Mouse (Mus musculus): ENCODE measurements around the gene Rpl9-ps6. TPM values are rescaled to one million over a fixed set of nuclear protein-coding genes. Genes with fewer than 3 reads are reported as not detected.
A peak's percentile ranks its signal among the peaks of the same experiment; 100 is the strongest.
"Not testable (repeated sequence)": the region's sequence is repeated elsewhere in the genome, so short reads cannot be mapped to it uniquely, and the experiment has no call there.

Gene Rpl9-ps6
- total RNA-seq, 2 experiments from 2014 or later, result 61.0 to 71.0 TPM

GRCm38 (mm10) chr19:32480791-32481442, 14.5 kb upstream of the Rpl9-ps6 start:
- DNase-seq, result no peak

DNA sequence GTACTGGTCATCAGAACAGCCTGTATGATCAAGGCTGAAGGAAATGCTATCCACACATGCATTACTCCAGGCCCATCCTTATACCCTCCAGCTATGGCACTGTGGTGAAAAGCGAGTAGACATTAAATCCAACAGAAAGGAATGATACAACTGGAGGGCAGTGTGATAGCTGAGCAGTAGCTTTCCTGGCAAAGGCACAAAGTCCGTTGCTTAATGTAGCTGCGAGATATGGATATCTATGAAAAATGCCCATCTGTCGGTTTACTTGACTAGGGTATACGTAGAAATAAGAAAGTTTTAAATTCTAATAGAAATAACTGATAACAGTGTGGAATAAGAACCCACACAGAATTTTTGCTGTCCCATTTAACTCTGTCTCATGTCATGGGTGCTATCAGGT, 13.9 kb upstream of the Rpl9-ps6 start:
- DNase-seq, result no peak

GRCm38 (mm10) chr19:32476712-32477052, 10.3 kb upstream of the Rpl9-ps6 start:
- DNase-seq, result no peak

GRCm38 (mm10) chr19:32476016-32476711, 9.8 kb upstream of the Rpl9-ps6 start:
- no peak for DNase-seq

- DNase-seq, result no peak
These were observed 4.3 kb upstream of the Rpl9-ps6 start for GRCm38 (mm10) chr19:32470570-32471263.

DNA sequence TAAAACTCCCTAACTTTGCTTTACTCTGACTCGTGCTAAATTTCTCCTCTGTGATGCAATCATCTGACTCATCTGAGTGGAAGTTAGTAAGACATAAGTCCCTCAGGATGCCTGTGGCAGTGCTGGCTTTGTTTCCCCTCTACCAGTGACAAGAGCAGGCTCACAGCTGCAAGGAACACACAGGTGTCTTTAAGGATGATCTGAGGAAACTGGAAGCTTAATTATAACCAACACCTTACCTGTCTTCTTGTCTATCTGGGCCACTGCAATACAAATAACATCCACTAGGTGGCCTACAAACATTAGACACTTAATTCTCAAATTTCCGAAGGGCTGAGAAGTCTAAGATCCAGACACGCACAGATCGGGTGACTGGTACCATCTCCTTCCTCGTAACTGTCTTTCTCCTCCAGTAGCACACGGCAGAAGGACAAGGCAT, 3.7 kb upstream of the Rpl9-ps6 start:
- peak; percentile 29 for DNase-seq

DNA sequence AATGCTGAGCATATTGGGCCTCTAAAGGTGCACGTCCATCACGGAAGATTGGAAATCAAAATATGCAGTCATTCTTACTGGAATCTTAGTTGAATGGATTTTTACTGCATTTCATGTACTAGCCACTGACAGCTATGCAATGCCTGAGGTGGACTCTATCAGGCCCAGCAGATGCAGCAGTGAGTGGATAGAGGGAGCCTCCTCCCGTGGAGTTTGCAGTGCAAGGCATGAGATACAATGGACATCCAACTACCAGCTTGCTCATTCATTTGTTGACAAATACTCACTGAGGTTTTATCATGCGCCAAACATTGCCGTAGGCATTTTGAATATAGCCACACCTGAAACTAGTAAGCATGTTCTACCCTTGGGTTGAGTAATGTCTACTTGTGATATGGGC, 947 bp upstream of the Rpl9-ps6 start:
- no peak for DNase-seq

- DNase-seq, result no peak
These were observed 1.1 kb downstream of the Rpl9-ps6 start for GRCm38 (mm10) chr19:32465228-32465627.

DNA sequence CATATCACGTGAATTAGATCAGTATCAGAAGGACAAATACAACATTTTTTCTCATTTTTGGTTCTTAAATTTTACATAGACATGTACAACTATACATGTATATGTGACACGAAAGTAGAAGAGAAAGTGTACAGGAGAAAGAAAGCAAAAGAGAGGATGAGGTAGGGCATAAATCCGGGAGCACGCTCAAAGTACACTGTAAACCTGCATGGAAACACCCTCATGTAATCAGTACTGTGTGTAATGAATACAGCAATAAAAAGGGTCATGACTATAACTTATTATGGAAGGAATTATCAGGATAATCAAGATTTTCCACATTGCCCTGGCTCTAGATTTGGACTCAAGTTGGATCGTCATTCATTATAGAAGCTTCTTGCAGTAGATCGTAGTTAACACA, 3.3 kb downstream of the Rpl9-ps6 start:
- no peak for DNase-seq

- not testable (repeated sequence) for DNase-seq
These were observed 8.7 kb downstream of the Rpl9-ps6 start for GRCm38 (mm10) chr19:32457631-32458030.

DNA sequence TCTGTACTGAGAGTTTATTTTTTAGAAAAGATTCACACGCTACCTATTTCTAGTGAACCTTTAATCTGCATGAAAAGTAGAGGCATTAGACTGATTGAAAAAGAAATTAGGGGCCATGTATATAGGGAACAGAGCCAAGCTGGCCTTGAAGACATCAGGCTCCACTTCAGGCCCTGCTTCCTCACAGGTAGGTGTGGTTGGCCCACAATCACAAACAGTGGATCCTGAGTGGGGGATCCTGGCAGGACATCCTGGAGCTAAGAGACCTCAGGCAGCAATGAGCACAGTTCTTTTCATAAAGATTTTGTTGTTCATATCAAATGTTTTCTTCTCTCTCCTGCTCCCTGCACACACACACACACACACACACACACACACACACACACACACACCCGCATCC, 9.6 kb downstream of the Rpl9-ps6 start:
- DNase-seq, result no peak

DNA sequence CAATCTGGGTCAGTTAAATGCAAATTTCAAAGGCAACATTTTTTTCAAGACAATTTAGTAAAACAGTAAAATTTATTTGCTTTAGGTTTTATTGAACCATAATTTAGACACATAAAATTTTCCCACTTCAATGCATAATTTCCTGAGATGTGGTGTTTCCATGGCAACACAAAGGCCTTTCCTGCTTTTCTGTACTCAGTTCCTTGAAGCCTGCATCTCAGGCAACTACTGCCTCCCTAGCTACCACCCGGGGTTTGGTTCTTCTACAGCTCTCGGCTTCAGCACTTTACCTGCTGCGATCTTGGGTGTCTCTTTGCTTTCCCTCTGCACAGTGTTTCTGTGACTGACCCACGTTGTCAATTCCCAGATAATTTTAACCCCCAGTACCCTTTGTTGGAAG, 14.1 kb downstream of the Rpl9-ps6 start:
- DNase-seq, result no peak

- no peak for DNase-seq
These were observed 17.4 kb downstream of the Rpl9-ps6 start for GRCm38 (mm10) chr19:32448931-32449330.

- DNase-seq, result peak; percentile 35
These were observed 24.8 kb downstream of the Rpl9-ps6 start for GRCm38 (mm10) chr19:32441568-32441967.

DNA sequence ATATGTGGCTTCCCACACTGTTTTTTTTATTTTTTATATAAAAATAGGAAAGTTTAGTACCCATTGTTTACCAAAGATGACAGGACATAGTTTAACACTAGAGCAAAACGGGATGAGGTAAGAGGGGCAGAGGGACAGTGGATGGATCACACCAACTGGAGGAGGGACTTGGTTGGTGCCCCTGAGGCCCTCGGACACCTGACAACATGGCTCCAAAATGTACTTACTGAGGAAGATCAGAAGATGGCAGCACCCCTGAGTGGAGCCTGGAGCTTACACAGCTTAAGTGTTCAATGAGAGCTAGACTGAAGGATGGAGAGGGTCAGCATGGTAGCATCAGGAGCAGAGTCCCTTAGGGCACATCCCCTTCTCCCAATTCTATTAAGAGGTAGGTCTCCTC, 27.0 kb downstream of the Rpl9-ps6 start:
- DNase-seq, result no peak

DNA sequence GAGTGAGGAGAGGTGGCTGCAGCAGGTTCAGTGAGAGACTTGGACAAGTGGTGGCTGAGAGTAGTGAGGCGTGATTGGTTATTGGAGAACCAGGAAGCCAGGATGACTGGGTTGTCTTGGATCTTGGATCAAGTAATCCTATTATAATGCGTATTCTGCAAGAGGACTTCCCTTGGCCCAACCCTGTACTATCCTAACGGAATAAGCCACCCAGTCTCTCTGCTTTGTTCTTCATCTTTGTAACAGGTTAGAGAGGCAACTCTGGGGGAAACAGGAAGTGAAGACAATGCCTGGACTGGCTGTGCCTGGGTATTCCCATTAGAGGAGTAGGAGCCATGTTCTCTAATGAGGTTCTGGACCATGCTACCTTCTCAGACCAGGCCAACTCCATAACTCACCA, 40.5 kb downstream of the Rpl9-ps6 start:
- DNase-seq, result no peak

- DNase-seq, result no peak
These were observed 41.7 kb downstream of the Rpl9-ps6 start for GRCm38 (mm10) chr19:32424706-32425105.

DNA sequence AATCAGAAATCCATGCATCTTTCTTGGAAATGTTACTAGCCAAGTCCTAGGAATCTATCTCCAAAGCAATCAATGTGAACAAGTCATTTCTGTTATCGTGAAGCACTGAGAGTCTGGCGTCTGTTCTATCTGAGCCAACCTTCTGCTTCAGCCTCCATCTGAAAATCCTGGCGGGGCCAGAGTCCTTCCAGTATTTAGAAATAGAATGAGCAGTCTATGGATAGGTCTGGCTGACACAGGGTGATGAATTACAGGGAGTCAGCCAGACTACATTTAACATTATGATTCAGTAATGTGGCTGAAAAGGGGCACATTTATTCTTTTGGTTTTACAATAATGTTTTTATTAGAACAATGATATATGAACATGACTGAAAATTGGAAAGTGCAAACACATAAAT, 47.3 kb downstream of the Rpl9-ps6 start:
- no peak for DNase-seq

DNA sequence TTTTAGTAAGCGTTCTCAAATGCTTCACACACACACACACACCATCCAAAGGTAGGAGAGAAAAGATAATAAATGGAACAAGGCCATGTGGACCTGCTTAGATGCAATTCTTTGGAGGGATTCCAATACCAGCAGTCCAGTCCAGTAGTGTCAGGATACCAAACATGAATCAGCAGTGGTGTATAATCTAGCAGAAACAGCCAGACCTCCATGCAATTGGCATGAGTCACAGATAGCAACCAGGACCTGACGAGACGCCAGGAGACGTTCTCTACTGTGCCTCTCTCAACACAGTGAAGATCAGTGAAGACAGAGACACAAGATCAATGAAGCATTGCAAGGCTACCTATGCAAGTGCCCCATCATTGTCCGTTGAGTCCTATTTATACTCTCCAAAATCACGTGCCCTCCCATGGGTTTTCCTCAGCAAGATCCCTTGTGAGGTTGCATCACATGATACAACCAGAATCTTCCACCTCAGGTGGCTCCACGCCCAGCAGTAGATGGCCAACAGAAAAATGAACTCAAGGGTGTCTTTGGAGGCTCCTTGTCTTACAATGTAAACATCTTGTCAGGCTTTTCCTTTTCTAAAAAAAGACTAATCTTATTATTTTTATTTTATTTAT, 49.6 kb downstream of the Rpl9-ps6 start:
- no peak for DNase-seq

Measured in heart, postnatal 4 days (tissue).